Mouse (Mus musculus): Measurements from ENCODE around the gene Slc5a5. TPM values are rescaled to one million over a fixed set of nuclear protein-coding genes. Genes with fewer than 3 reads are reported as not detected.

Gene Slc5a5
- polyA plus RNA-seq, 1 experiment: 2.3 TPM

GRCm38 (mm10) chr8:70833520-70833919 is 59.0 kb downstream of the Slc5a5 start:
- no peak for DNase-seq (ENCODE audit: low spot score)

DNA sequence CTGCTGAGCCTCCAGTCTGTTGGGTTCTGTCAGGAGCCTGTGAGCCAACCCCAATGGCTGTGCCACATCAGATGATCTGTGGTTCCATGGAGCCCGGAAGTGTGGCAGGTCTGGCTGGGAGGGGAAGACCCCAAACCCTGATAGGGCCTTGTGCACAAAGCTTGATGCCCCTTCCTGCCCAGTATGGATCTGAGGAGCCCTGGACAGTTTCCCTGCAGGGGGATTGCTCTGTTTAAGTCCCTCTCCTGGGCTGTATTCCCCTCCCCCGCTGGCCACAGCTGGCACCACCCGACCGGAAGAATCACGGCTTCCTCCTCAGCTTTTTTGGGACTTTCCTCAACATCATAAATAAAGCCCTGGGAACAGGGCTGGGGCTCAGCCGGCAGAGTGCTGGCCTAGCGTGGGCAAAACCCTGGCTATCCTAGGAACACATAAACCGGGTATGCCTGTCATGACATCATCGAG is 59.5 kb downstream of the Slc5a5 start:
- DNase-seq (ENCODE audit: low spot score): no peak

Other genes with a start within 250 kb of the Slc5a5 start
- gene Pgpep1, start 232.4 kb downstream of the Slc5a5 start, polyA plus RNA-seq (2012; rRNA removed): 19.2 and 20.6 TPM in 2 replicates
- gene Lsm4, start 219.5 kb downstream of the Slc5a5 start, polyA plus RNA-seq (2012; rRNA removed): 97.8 and 99.4 TPM in 2 replicates
- 132 and 153 TPM in 2 replicates for gene Jund, start 193.8 kb downstream of the Slc5a5 start, polyA plus RNA-seq (2012; rRNA removed)
- gene Iqcn, start 189.3 kb downstream of the Slc5a5 start, polyA plus RNA-seq (2012; rRNA removed): not detected in 2 replicates
- gene Gm3336, start 174.2 kb downstream of the Slc5a5 start, polyA plus RNA-seq (2012; rRNA removed): 0.46 and 0.56 TPM in 2 replicates
- 0.54 and 0.59 TPM in 2 replicates for gene Pde4c, start 169.0 kb downstream of the Slc5a5 start, polyA plus RNA-seq (2012; rRNA removed)
- 34.1 and 35.3 TPM in 2 replicates for gene Rab3a, start 138.1 kb downstream of the Slc5a5 start, polyA plus RNA-seq (2012; rRNA removed)
- gene Mpv17l2, start 131.8 kb downstream of the Slc5a5 start, polyA plus RNA-seq (2012; rRNA removed): 38.2 and 41.9 TPM in 2 replicates
- gene Pik3r2, start 116.0 kb downstream of the Slc5a5 start, polyA plus RNA-seq (2012; rRNA removed): 57.3 and 66.0 TPM in 2 replicates
- gene Mast3, start 87.7 kb downstream of the Slc5a5 start, polyA plus RNA-seq (2012; rRNA removed): 19.5 and 19.7 TPM in 2 replicates
- gene Il12rb1, start 84.3 kb downstream of the Slc5a5 start, polyA plus RNA-seq (2012; rRNA removed): 0.58 and 0.94 TPM in 2 replicates
- 20.4 and 27.4 TPM in 2 replicates for gene Arrdc2, start 53.0 kb downstream of the Slc5a5 start, polyA plus RNA-seq (2012; rRNA removed)
- gene Kcnn1, start 29.5 kb downstream of the Slc5a5 start, polyA plus RNA-seq (2012; rRNA removed): 5.5 and 5.6 TPM in 2 replicates
- gene Ccdc124, start 18.8 kb downstream of the Slc5a5 start, polyA plus RNA-seq (2012; rRNA removed): 70.9 and 74.6 TPM in 2 replicates
- gene Rpl18a, start 4.7 kb upstream of the Slc5a5 start, polyA plus RNA-seq (2012; rRNA removed): 3,950 and 3,976 TPM in 2 replicates
- gene Map1s, start 13.2 kb upstream of the Slc5a5 start, polyA plus RNA-seq (2012; rRNA removed): 30.8 and 34.4 TPM in 2 replicates